Mouse (Mus musculus): ENCODE results near the gene Scpep1.
"Not testable (repeated sequence)": the region's sequence is repeated elsewhere in the genome, so short reads cannot be mapped to it uniquely, and the experiment has no call there.

Scpep1 gene

GRCm38 (mm10) chr11:88908557-88909211, 46.6 kb downstream of the Scpep1 start:
- DNase-seq: peak; percentile 83

- DNase-seq: no peak
These were observed 47.4 kb downstream of the Scpep1 start for GRCm38 (mm10) chr11:88907886-88908285.

GRCm38 (mm10) chr11:88905621-88906020, 49.6 kb downstream of the Scpep1 start:
- no peak for DNase-seq

- DNase-seq: no peak
These were observed 51.2 kb downstream of the Scpep1 start for GRCm38 (mm10) chr11:88904080-88904479.

- no peak for DNase-seq
These were observed 52.5 kb downstream of the Scpep1 start for GRCm38 (mm10) chr11:88902762-88903161.

GRCm38 (mm10) chr11:88901341-88901802, 53.9 kb downstream of the Scpep1 start:
- DNase-seq: no peak

- no peak for DNase-seq
These were observed 55.7 kb downstream of the Scpep1 start for GRCm38 (mm10) chr11:88899561-88899960.

GRCm38 (mm10) chr11:88898380-88898763, 56.9 kb downstream of the Scpep1 start:
- no peak for DNase-seq

- DNase-seq: no peak
These were observed 57.5 kb downstream of the Scpep1 start for GRCm38 (mm10) chr11:88897624-88898379.

- peak; percentile 29 for DNase-seq
These were observed 59.4 kb downstream of the Scpep1 start for GRCm38 (mm10) chr11:88895800-88896232.

- DNase-seq: peak; percentile 30
These were observed 60.0 kb downstream of the Scpep1 start for GRCm38 (mm10) chr11:88895235-88895634.

- DNase-seq: not testable (repeated sequence)
These were observed 61.0 kb downstream of the Scpep1 start for GRCm38 (mm10) chr11:88894279-88894678.

- not testable (repeated sequence) for DNase-seq
These were observed 61.8 kb downstream of the Scpep1 start for GRCm38 (mm10) chr11:88893501-88893900.

GRCm38 (mm10) chr11:88892789-88893188, 62.5 kb downstream of the Scpep1 start:
- peak; percentile 24 for DNase-seq

- DNase-seq: peak; percentile 54
These were observed 63.2 kb downstream of the Scpep1 start for GRCm38 (mm10) chr11:88891921-88892561.

- peak; percentile 16 for DNase-seq
These were observed 63.8 kb downstream of the Scpep1 start for GRCm38 (mm10) chr11:88891446-88891845.

GRCm38 (mm10) chr11:88890904-88891303, 64.4 kb downstream of the Scpep1 start:
- not testable (repeated sequence) for DNase-seq

- no peak for DNase-seq
These were observed 66.3 kb downstream of the Scpep1 start for GRCm38 (mm10) chr11:88888996-88889395.

GRCm38 (mm10) chr11:88884376-88885065, 70.7 kb downstream of the Scpep1 start:
- DNase-seq: no peak

- DNase-seq: no peak
These were observed 77.3 kb downstream of the Scpep1 start for GRCm38 (mm10) chr11:88878011-88878410.
